Mouse (Mus musculus): Measurements from ENCODE around the gene Tomm6.

The Tomm6 gene

GRCm38 (mm10) chr17:47651953-47652352 is 36.2 kb downstream of the Tomm6 start:
- DNase-seq (ENCODE audit: extremely low spot score): no peak

- DNase-seq (ENCODE audit: extremely low spot score): no peak
Measured at GRCm38 (mm10) chr17:47648966-47649365, 39.2 kb downstream of the Tomm6 start.

GRCm38 (mm10) chr17:47646683-47647082 is 41.5 kb downstream of the Tomm6 start:
- DNase-seq (ENCODE audit: extremely low spot score): peak; percentile 74

GRCm38 (mm10) chr17:47642992-47643391 is 45.2 kb downstream of the Tomm6 start:
- DNase-seq (ENCODE audit: extremely low spot score): no peak
